Mouse (Mus musculus) heart, embryonic 12.5 days (tissue): Measurements from ENCODE around the gene Mindy4. TPM values are rescaled to one million over a fixed set of nuclear protein-coding genes. Genes with fewer than 3 reads are reported as not detected.

Source experiments
- ATAC-seq: fragments of 200-750 bp; cut with Nextera tagmentation; 2 replicates; pipeline ENCODE4 v1.8.0; 2017; ENCODE audit warnings: moderate TSS enrichment, moderate library complexity; ENCODE audit not compliant: insufficient number of reproducible peaks, low FRiP score
- H3K27ac ChIP-seq: fragments of 300-500 bp; sonication (generic); 2 replicates; pipeline ENCODE4 v1.5.1; 2016; ENCODE audit warnings: mild to moderate bottlenecking, moderate library complexity; ENCODE audit not compliant: poor library complexity, severe bottlenecking
- H3K27me3 ChIP-seq: fragments of 300-500 bp; sonication (generic); replicated peaks from 2 replicates; pipeline ENCODE4 v1.6.1; 2016; ENCODE audit warnings: mild to moderate bottlenecking, moderate library complexity
- H3K36me3 ChIP-seq: fragments of 300-500 bp; sonication (generic); 2 replicates; pipeline ENCODE4 v1.6.1; 2016; ENCODE audit warnings: mild to moderate bottlenecking, moderate library complexity
- H3K4me1 ChIP-seq: fragments of 300-500 bp; sonication (generic); replicated peaks from 2 replicates; pipeline ENCODE4 v1.6.1; 2016; ENCODE audit warnings: mild to moderate bottlenecking
- H3K4me2 ChIP-seq: fragments of 300-500 bp; sonication (generic); 2 replicates; pipeline ENCODE4 v1.6.1; 2016; ENCODE audit warnings: mild to moderate bottlenecking, moderate library complexity
- H3K4me3 ChIP-seq: fragments of 300-500 bp; sonication (generic); 2 replicates; pipeline ENCODE4 v1.5.1; 2016; ENCODE audit warnings: mild to moderate bottlenecking
- H3K9ac ChIP-seq: fragments of 300-500 bp; sonication (generic); 2 replicates; pipeline ENCODE4 v1.6.1; 2016; ENCODE audit warnings: mild to moderate bottlenecking, moderate library complexity
- H3K9me3 ChIP-seq: fragments of 300-500 bp; sonication (generic); replicated peaks from 2 replicates; pipeline ENCODE4 v1.6.1; 2016; ENCODE audit warnings: mild to moderate bottlenecking, moderate library complexity
- whole genome bisulfite sequencing: fragments of 180-500 bp; shearing (Covaris S2); methylation state at CpG from one replicate; pipeline ENCODE4 v1.1.7; 2016; 5-methylcytosine and 5-hydroxymethylcytosine counted together
- polyA plus RNA-seq: library from polyadenylated mRNA; unstranded; fragments of >200 nt; fragmentation: Nextera tagmentation; extraction: Ambion mirVana; gene quantifications from 2 replicates; pipeline ENCODE4 v1.2.1, GENCODE M21; 2016

Mindy4 gene
- polyA plus RNA-seq, 1 experiment from 2014 or later: 7.8 TPM

GRCm38 (mm10) chr6:55207786-55208185 is 4.6 kb downstream of the Mindy4 start:
- no peaks in the 10 kb centered on the region for H3K9me3 ChIP-seq
- no peak overlapping the region for H3K9ac ChIP-seq
- H3K4me1 ChIP-seq: peaks cover 12% of the 10 kb centered on the region
- 80% methylated on average over 8 of the region's 8 CpGs for WGBS
- H3K4me2 ChIP-seq: no peak overlapping the region
- H3K4me3 ChIP-seq: no peak overlapping the region
- no peak overlapping the region for H3K27ac ChIP-seq
- H3K36me3 ChIP-seq: peaks cover 10% of the 10 kb centered on the region; the same call in 1 of the 2 replicates
- H3K27me3 ChIP-seq: no peaks in the 10 kb centered on the region
- ATAC-seq: no peak

- Histone ChIP-seq H3K27me3 (no peaks in the 10 kb centered on the region), H3K27ac (0 out of 2 replicates have a peak overlapping the region, but pooled peaks have one; percentile 17), H3K4me3 (no peak overlapping the region), H3K36me3 (peaks cover 13% of the 10 kb centered on the region), H3K4me2 (no peak overlapping the region), H3K4me1 (no peaks in the 10 kb centered on the region; the same call in none of the 2 replicates), H3K9ac (no peak overlapping the region), H3K9me3 (no peaks in the 10 kb centered on the region)
- ATAC-seq: no peak
- 65% methylated on average over 15 of the region's 15 CpGs for WGBS
Observed at GRCm38 (mm10) chr6:55210423-55211365, 7.5 kb downstream of the Mindy4 start.

- H3K4me2 ChIP-seq: no peak overlapping the region
- no peaks in the 10 kb centered on the region for H3K9me3 ChIP-seq
- no peak overlapping the region for H3K9ac ChIP-seq
- peaks cover 23% of the 10 kb centered on the region for H3K36me3 ChIP-seq
- WGBS: 47% methylated on average over 3 of the region's 3 CpGs
- no peaks in the 10 kb centered on the region; the same call in 1 of the 2 replicates for H3K4me1 ChIP-seq
- no peak for ATAC-seq
- H3K27ac ChIP-seq: no peak overlapping the region
- H3K27me3 ChIP-seq: no peaks in the 10 kb centered on the region
- H3K4me3 ChIP-seq: no peak overlapping the region
Observed at GRCm38 (mm10) chr6:55214541-55214940, 11.4 kb downstream of the Mindy4 start.

- Histone ChIP-seq H3K9ac (no peak overlapping the region), H3K36me3 (peaks cover 17% of the 10 kb centered on the region), H3K4me3 (no peak overlapping the region), H3K27ac (no peak overlapping the region), H3K27me3 (no peaks in the 10 kb centered on the region), H3K9me3 (no peaks in the 10 kb centered on the region), H3K4me1 (no peaks in the 10 kb centered on the region), H3K4me2 (no peak overlapping the region)
- WGBS: 85% methylated on average over 9 of the region's 9 CpGs
- no peak for ATAC-seq
Observed at GRCm38 (mm10) chr6:55218232-55218631, 15.0 kb downstream of the Mindy4 start.

- no peak for ATAC-seq
- Histone ChIP-seq H3K4me1 (no peaks in the 10 kb centered on the region), H3K9ac (no peak overlapping the region), H3K9me3 (no peaks in the 10 kb centered on the region), H3K27me3 (no peaks in the 10 kb centered on the region), H3K36me3 (peaks cover 16% of the 10 kb centered on the region), H3K4me3 (no peak overlapping the region), H3K4me2 (no peak overlapping the region), H3K27ac (no peak overlapping the region)
- WGBS: 82% methylated on average over 8 of the region's 8 CpGs
Observed at GRCm38 (mm10) chr6:55223986-55224385, 20.8 kb downstream of the Mindy4 start.

- ATAC-seq: 0 out of 2 replicates have a peak, but pooled peaks have one; percentile 36
- peaks cover 16% of the 10 kb centered on the region for H3K27me3 ChIP-seq
- H3K9ac ChIP-seq: no peak overlapping the region
- no peak overlapping the region for H3K4me2 ChIP-seq
- 0 out of 2 replicates have a peak, but pooled peaks cover 11% of the 10 kb centered on the region for H3K4me1 ChIP-seq
- H3K36me3 ChIP-seq: peaks cover 4% of the 10 kb centered on the region; the same call in 1 of the 2 replicates
- 39% methylated on average over 8 of the region's 8 CpGs for WGBS
- 0 out of 2 replicates have a peak overlapping the region, but pooled peaks have one; percentile 4 for H3K27ac ChIP-seq
- no peak overlapping the region for H3K4me3 ChIP-seq
- H3K9me3 ChIP-seq: no peaks in the 10 kb centered on the region
Observed at GRCm38 (mm10) chr6:55230048-55230447, 26.9 kb downstream of the Mindy4 start.

- Histone ChIP-seq H3K27ac (no peak overlapping the region), H3K27me3 (peaks cover 20% of the 10 kb centered on the region), H3K9me3 (no peaks in the 10 kb centered on the region), H3K4me2 (no peak overlapping the region), H3K36me3 (peaks cover 4% of the 10 kb centered on the region; the same call in 1 of the 2 replicates), H3K4me3 (no peak overlapping the region), H3K9ac (no peak overlapping the region), H3K4me1 (0 out of 2 replicates have a peak, but pooled peaks cover 15% of the 10 kb centered on the region)
- 76% methylated on average over 7 of the region's 7 CpGs for WGBS
- no peak for ATAC-seq
Observed at GRCm38 (mm10) chr6:55232101-55232500, 28.9 kb downstream of the Mindy4 start.

- H3K4me1 ChIP-seq: peaks cover 21% of the 10 kb centered on the region; the same call in 1 of the 2 replicates
- H3K36me3 ChIP-seq: peaks cover 4% of the 10 kb centered on the region; the same call in 1 of the 2 replicates
- H3K4me2 ChIP-seq: no peak overlapping the region
- no peak overlapping the region for H3K9ac ChIP-seq
- H3K4me3 ChIP-seq: no peak overlapping the region
- H3K9me3 ChIP-seq: no peaks in the 10 kb centered on the region
- peaks cover 20% of the 10 kb centered on the region for H3K27me3 ChIP-seq
- ATAC-seq: no peak
- WGBS: 58% methylated on average over 3 of the region's 3 CpGs
- no peak overlapping the region for H3K27ac ChIP-seq
Observed at GRCm38 (mm10) chr6:55232524-55233264, 29.5 kb downstream of the Mindy4 start.

GRCm38 (mm10) chr6:55233326-55233725 is 30.1 kb downstream of the Mindy4 start:
- Histone ChIP-seq H3K9ac (no peak overlapping the region), H3K27me3 (peaks cover 20% of the 10 kb centered on the region), H3K9me3 (no peaks in the 10 kb centered on the region), H3K4me2 (no peak overlapping the region), H3K36me3 (peaks cover 4% of the 10 kb centered on the region; the same call in 1 of the 2 replicates), H3K4me1 (peaks cover 22% of the 10 kb centered on the region; the same call in 1 of the 2 replicates), H3K27ac (no peak overlapping the region), H3K4me3 (no peak overlapping the region)
- ATAC-seq: no peak
- 85% methylated on average over 5 of the region's 5 CpGs for WGBS

GRCm38 (mm10) chr6:55234636-55235035 is 31.5 kb downstream of the Mindy4 start:
- Histone ChIP-seq H3K27ac (no peak overlapping the region), H3K36me3 (peaks cover 4% of the 10 kb centered on the region; the same call in 1 of the 2 replicates), H3K9ac (no peak overlapping the region), H3K4me3 (no peak overlapping the region), H3K4me2 (no peak overlapping the region), H3K9me3 (no peaks in the 10 kb centered on the region), H3K4me1 (peaks cover 22% of the 10 kb centered on the region; the same call in 1 of the 2 replicates), H3K27me3 (peaks cover 20% of the 10 kb centered on the region)
- WGBS: 54% methylated on average over 6 of the region's 6 CpGs
- ATAC-seq: no peak

- peaks cover 4% of the 10 kb centered on the region; the same call in 1 of the 2 replicates for H3K36me3 ChIP-seq
- no peak overlapping the region for H3K9ac ChIP-seq
- no peak for ATAC-seq
- peaks cover 24% of the 10 kb centered on the region for H3K4me1 ChIP-seq
- H3K4me2 ChIP-seq: no peak overlapping the region
- 69% methylated on average over 4 of the region's 4 CpGs for WGBS
- H3K4me3 ChIP-seq: no peak overlapping the region
- H3K9me3 ChIP-seq: no peaks in the 10 kb centered on the region
- no peak overlapping the region for H3K27ac ChIP-seq
- H3K27me3 ChIP-seq: peaks cover 20% of the 10 kb centered on the region
Observed at GRCm38 (mm10) chr6:55235733-55236132, 32.5 kb downstream of the Mindy4 start.
